15 mouse cellular contexts compared by ENCODE assay signal in the genomic region with DNA sequence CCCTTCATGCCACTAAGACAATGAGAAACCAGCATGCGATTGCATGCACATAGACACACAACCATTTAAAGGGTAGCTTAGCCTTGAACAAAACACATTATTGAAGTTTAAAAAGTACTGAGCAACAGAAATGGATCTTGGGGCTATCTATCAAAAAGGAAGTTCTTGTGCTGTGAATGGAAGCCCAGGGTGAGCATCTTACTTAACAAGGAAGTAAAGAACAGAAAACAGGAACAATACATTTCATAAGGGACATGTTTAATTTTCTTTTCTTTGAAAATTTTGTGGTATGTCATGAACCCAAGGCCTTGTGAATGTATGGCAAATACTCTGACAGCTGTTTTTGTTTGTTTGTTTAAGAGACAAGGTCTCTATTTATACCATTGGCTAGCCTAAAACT.
"Had no signal": no experiment of that assay in that cellular context is flagged by ENCODE, and none has a peak within 500 bp of the region (broad histone marks: within the 10 kb centered on the region; RNA-seq: fewer than 3 reads in every experiment).

No protein-coding gene starts in this region.

- H3K9me3 ChIP-seq: limb, embryonic 12.5 days; lung, embryonic 15.5 days; midbrain, embryonic 13.5 days; neural tube, embryonic 13.5 days had no signal

- H3K9ac ChIP-seq: limb, embryonic 12.5 days; lung, embryonic 15.5 days; midbrain, embryonic 13.5 days; neural tube, embryonic 13.5 days had no signal

- H3K4me3 ChIP-seq: layer of hippocampus, adult 2 months; limb, embryonic 12.5 days; lung, embryonic 15.5 days; midbrain, embryonic 13.5 days; neural tube, embryonic 13.5 days had no signal

- H3K4me1 ChIP-seq: lung, embryonic 15.5 days; midbrain, embryonic 13.5 days; neural tube, embryonic 13.5 days had no signal

- DNase-seq: kidney, adult 11 months; kidney, adult 9 months; kidney, postnatal 4 days; lung, postnatal 36 days; right cerebral cortex, adult 18-20 months; right cerebral cortex, postnatal 25 days; thymus, adult 18-20 months; thymus, postnatal 25 days had no signal

- H3K27ac ChIP-seq: kidney, postnatal 0 days; layer of hippocampus, adult 2 months; limb, embryonic 12.5 days; lung, embryonic 15.5 days; midbrain, embryonic 13.5 days; neural tube, embryonic 13.5 days had no signal

- ATAC-seq: midbrain, embryonic 13.5 days had no signal

- H3K27me3 ChIP-seq: limb, embryonic 12.5 days; lung, embryonic 15.5 days; midbrain, embryonic 13.5 days; neural tube, embryonic 13.5 days had no signal

- H3K4me2 ChIP-seq: limb, embryonic 12.5 days; liver, embryonic 11.5 days; lung, embryonic 15.5 days; midbrain, embryonic 13.5 days; neural tube, embryonic 13.5 days had no signal
